Mouse (Mus musculus) ES-Bruce4 (cell line): ENCODE measurements around the gene Insr. TPM values are rescaled to one million over a fixed set of nuclear protein-coding genes. Genes with fewer than 3 reads are reported as not detected.

Source experiments
- H3K27ac ChIP-seq: 2 replicates; pipeline ENCODE4 v1.5.1; 2012; ENCODE audit warnings: low read length, inconsistent platforms; ENCODE audit not compliant: insufficient read depth
- H3K27me3 ChIP-seq: 2 replicates; pipeline ENCODE4 v1.6.1; 2012; ENCODE audit warnings: mild to moderate bottlenecking, low read length, inconsistent platforms; ENCODE audit not compliant: control insufficient read depth, poor library complexity, insufficient read depth, severe bottlenecking
- H3K36me3 ChIP-seq: 2 replicates; pipeline ENCODE4 v1.6.1; 2012; ENCODE audit warnings: inconsistent platforms, mild to moderate bottlenecking, low read length, moderate library complexity; ENCODE audit not compliant: control insufficient read depth, poor library complexity, insufficient read depth, severe bottlenecking
- H3K4me1 ChIP-seq: one replicate; pipeline ENCODE4 v1.8.1; 2011; ENCODE audit warnings: low read length; ENCODE audit not compliant: control insufficient read depth, insufficient read depth
- H3K4me3 ChIP-seq: 2 replicates; pipeline ENCODE4 v1.5.1; 2011; ENCODE audit warnings: low read depth, mild to moderate bottlenecking, low read length
- H3K9ac ChIP-seq: 2 replicates; pipeline ENCODE4 v1.6.1; 2012; ENCODE audit warnings: low read depth, mild to moderate bottlenecking, inconsistent platforms; ENCODE audit not compliant: poor library complexity, severe bottlenecking
- H3K9me3 ChIP-seq: replicated peaks from 2 replicates; pipeline ENCODE4 v1.6.1; 2012; ENCODE audit warnings: mild to moderate bottlenecking, low read length, inconsistent platforms; ENCODE audit not compliant: control insufficient read depth, poor library complexity, insufficient read depth, severe bottlenecking
- CTCF ChIP-seq: IDR thresholded peaks from one replicate; pipeline ENCODE4 v1.8.1; 2011; ENCODE audit warnings: low read depth, low read length
- EP300 ChIP-seq: IDR thresholded peaks from 2 replicates; pipeline ENCODE4 v1.6.1; 2011; ENCODE audit warnings: low read depth, low read length; ENCODE audit not compliant: insufficient read depth
- POLR2A ChIP-seq: IDR thresholded peaks from one replicate; pipeline ENCODE4 v1.8.1; 2011; ENCODE audit warnings: low read length; ENCODE audit not compliant: insufficient read depth
- polyA plus RNA-seq: library from polyadenylated mRNA; stranded (reverse); fragments of >200 nt; gene quantifications from 2 replicates; pipeline ENCODE4 v1.2.4, GENCODE M21; 2011; ENCODE audit warnings: low read depth; ENCODE audit not compliant: missing spikeins, insufficient read depth, insufficient read length

Insr gene
- polyA plus RNA-seq, 1 experiment: 30.9 TPM

DNA sequence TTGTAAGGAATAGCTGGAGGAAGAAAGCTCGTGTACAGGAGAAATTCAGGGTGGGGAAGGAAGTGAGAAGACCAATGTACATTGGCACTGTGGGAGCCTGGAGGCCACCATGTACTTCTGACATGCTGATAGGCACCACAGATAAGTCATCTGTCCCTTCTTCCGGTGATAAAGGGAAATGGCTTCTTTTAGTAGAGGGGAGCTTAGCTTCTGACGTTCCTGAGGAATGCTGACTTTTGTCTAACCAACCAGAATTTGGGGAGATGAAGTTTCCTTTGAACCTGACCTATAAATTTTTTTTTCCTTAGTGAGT, 12.0 kb downstream of the Insr start:
- Histone ChIP-seq H3K36me3 (no peaks in the 10 kb centered on the region), H3K4me1 (no peaks in the 10 kb centered on the region), H3K27me3 (no peaks in the 10 kb centered on the region), H3K9me3 (no peaks in the 10 kb centered on the region; the same call in 1 of the 2 replicates), H3K27ac (no peak overlapping the region), H3K4me3 (no peak overlapping the region), H3K9ac (no peak overlapping the region)
- no peak for TF ChIP-seq EP300

DNA sequence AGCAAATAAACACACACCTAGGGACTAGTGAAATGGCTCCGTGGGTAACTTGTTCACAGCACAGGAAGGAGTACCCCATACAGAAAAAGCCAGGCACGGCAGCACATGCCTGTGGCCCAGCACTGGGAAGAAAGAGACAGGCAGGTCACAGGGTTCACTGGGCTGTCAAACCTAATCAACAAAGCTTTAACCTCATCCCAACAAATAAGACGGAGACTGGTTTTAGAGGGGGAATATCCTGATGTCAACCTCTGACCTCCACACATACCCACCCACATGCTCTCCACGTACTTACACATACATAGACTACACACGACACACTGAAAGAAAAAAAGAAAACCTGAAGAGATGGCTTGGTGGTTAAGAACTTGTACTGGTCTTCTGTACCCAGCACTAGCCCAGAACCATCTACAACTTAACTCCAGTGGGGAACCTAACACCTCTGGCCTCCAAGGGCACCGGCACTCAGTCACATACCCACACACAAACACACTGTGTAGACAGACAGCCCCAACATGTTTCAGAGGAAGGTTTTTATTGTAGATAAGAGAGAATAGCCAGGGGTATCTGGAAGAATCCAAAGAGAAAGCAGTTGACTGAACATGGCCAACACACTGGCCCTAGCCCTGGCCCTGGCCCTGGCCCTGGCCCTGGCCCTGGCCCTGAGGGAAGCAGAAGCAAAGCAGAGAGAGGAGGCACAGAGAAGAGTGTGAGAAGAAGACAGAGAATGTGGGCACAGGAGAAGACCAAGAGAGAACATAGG, 12.6 kb downstream of the Insr start:
- Histone ChIP-seq H3K4me3 (no peak overlapping the region), H3K4me1 (no peaks in the 10 kb centered on the region), H3K36me3 (no peaks in the 10 kb centered on the region), H3K9me3 (no peaks in the 10 kb centered on the region; the same call in 1 of the 2 replicates), H3K27ac (no peak overlapping the region), H3K9ac (no peak overlapping the region), H3K27me3 (no peaks in the 10 kb centered on the region)
- TF ChIP-seq CTCF (no peak), POLR2A (no peak), EP300 (no peak)

- H3K27ac ChIP-seq: no peak overlapping the region
- no peaks in the 10 kb centered on the region for H3K27me3 ChIP-seq
- no peak for TF ChIP-seq EP300
- TF ChIP-seq CTCF: no peak
- TF ChIP-seq POLR2A: no peak
- H3K4me3 ChIP-seq: no peak overlapping the region
- H3K4me1 ChIP-seq: no peaks in the 10 kb centered on the region
- no peaks in the 10 kb centered on the region for H3K36me3 ChIP-seq
- H3K9ac ChIP-seq: no peak overlapping the region
- H3K9me3 ChIP-seq: no peaks in the 10 kb centered on the region; the same call in 1 of the 2 replicates
These were observed 14.2 kb downstream of the Insr start for GRCm38 (mm10) chr8:3265182-3265581.

DNA sequence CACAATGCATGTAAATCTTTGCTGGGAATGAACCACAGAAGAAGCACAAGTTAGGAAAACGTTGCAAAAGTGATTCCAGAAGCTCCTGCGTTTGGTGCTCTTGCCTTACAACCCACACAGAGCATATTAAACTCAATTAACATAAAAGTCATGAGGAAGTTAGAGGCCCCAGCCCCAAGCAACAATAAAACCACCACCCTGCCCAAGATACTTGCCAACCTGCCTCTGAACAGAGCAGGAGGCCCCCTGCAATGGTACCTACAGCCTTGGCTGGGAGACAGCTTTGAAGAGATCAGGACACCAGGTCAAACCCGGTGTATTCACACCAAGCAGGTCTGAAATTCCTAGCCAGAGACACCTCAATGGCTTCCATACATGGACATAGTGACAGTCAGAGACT, 16.6 kb downstream of the Insr start:
- Histone ChIP-seq H3K4me1 (no peaks in the 10 kb centered on the region), H3K27ac (no peak overlapping the region), H3K9ac (no peak overlapping the region), H3K4me3 (no peak overlapping the region), H3K9me3 (no peaks in the 10 kb centered on the region; the same call in 1 of the 2 replicates), H3K27me3 (no peaks in the 10 kb centered on the region), H3K36me3 (peaks cover 10% of the 10 kb centered on the region)
- TF ChIP-seq CTCF (no peak), POLR2A (no peak), EP300 (no peak)

GRCm38 (mm10) chr8:3261101-3261500, 18.3 kb downstream of the Insr start:
- Histone ChIP-seq H3K36me3 (peaks cover 10% of the 10 kb centered on the region), H3K4me1 (no peaks in the 10 kb centered on the region), H3K9ac (no peak overlapping the region), H3K27ac (no peak overlapping the region), H3K9me3 (no peaks in the 10 kb centered on the region; the same call in 1 of the 2 replicates), H3K4me3 (no peak overlapping the region), H3K27me3 (no peaks in the 10 kb centered on the region)
- TF ChIP-seq CTCF: no peak
- TF ChIP-seq EP300: no peak
- TF ChIP-seq POLR2A: no peak

DNA sequence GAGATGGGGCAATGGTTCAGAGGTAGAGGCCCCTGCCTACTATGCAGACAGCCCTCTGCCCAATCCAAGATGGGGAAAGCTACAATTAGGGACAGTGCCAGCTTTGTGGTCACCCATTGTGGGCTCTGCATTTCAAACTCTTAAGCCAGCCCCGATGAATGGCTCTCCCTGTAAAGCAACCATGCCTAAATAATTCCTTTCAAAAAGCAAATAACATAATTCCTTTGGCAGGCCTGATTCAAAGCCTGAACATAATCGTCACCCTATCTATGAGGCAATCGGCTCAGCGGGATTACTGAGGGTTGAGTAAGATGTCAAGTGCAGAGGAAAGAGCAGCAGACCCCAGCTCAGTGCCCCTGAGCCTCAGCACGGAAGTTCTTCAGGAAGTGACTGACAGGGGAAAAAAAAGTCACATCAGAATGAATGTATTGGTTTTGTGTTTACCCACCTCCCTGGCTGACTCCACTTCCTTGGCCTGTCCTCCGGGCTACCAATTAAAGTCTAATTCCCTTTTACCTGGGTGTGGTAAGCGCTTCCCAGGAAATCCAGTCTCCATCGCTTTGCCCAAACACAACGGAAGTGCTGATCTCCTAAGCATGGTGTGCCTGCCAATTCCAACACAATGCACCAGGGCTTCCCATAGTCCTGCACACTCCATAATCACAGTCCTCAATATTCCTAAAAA, 19.1 kb downstream of the Insr start:
- Histone ChIP-seq H3K9me3 (no peaks in the 10 kb centered on the region), H3K36me3 (peaks cover 10% of the 10 kb centered on the region), H3K9ac (no peak overlapping the region), H3K4me3 (no peak overlapping the region), H3K4me1 (no peaks in the 10 kb centered on the region), H3K27ac (no peak overlapping the region), H3K27me3 (no peaks in the 10 kb centered on the region)
- TF ChIP-seq EP300 (no peak), POLR2A (no peak), CTCF (no peak)
